Mouse (Mus musculus) v-Abl transformed pro-B cells (cell line): ENCODE measurements at regions not wholly inside any gene's neighbourhood (a gene's known extent, or its start where the extent isn't known, plus 50 kb on each side); places are given as distances from the start of the nearest gene placed in this dataset.

Experiments
- in situ Hi-C, 2 experiments: fragments of 400-800 bp; cut with MboI; formaldehyde crosslinking; loops; one replicate each; pipeline ENCODE4 v1.15.1; 2025; ENCODE audit not compliant: unreplicated experiment in 2 of 2

DNA sequence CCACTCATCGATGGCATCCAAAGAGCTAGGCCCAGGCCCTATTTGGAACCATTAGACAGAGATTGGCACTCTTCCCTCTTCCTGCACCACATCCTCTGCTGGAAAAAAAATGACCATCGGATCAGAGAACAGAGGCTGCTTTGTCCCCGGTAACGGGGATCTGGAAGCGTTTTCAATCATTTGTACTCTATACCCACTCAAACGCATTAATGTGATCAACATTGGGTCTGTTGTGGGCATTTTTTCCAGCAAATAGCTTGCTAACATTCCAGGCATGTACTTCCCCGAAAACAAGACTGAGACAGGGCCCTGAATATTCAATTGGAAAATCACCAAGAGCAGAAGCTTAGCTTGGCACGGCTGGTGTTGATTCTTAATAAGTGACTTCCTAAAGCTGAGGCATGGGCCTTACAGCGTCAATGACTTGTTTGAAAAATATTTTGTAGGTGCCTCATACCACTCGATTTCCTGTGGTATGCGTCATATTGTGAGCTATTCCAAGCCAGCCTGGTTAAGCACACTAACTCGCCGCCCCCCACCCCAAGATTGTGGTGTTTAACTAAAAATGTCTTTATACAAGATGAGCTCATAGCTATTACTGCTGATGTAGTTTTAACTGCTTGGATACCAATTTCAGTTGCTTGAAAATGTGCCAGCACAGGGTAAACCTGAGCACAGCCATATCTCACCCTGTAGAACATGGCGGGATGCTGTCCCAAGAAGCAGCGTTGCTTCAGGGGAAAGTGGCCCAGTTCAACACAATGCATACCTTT is 308.0 kb downstream of the Spry2 start:
- in situ Hi-C loops, result no loop called here

DNA sequence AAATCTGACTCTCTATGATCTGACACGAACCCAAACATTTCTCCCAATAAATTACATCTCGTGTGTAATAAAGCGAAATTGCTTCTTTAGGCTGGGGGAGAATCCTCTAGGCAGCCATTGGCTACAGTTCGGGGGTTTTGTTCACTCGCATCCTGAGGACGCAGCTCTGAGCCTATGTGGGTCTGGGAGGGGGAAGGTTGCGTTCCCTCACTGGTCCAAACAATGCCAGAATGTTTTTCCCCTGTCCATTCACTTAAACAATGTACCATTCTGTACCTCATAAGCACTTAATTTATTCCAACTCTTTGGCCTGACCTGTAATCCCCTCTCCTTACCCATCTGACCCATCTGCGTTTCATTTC is 308.6 kb downstream of the Spry2 start:
- in situ Hi-C loops, result no loop called here

- in situ Hi-C loops, result no loop called here
Observed at GRCm38 (mm10) chr14:105584632-105585031, 312.0 kb downstream of the Spry2 start.

DNA sequence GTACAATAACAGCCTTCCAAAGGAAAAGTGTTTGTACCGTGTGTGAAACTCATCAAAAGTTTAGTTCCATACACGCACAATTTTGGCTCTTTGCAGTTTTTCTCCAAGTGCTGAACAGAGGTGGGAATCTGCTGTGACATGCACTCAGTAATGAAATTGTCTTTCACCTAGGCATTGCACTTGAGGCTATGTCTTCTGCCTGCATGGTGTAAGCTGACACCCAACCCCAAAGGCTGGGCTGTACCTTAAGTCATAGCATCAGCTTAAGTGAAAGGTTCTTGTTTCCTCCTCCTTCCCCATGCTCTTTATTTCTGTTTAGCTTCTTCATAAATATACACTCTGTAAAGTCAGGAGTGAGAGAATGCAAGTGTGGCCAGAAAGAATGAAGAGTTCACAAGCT is 313.1 kb downstream of the Spry2 start:
- in situ Hi-C loops, result no loop called here

GRCm38 (mm10) chr14:105576266-105576665 is 317.9 kb downstream of the Ndfip2 start:
- in situ Hi-C loops, result no loop called here

DNA sequence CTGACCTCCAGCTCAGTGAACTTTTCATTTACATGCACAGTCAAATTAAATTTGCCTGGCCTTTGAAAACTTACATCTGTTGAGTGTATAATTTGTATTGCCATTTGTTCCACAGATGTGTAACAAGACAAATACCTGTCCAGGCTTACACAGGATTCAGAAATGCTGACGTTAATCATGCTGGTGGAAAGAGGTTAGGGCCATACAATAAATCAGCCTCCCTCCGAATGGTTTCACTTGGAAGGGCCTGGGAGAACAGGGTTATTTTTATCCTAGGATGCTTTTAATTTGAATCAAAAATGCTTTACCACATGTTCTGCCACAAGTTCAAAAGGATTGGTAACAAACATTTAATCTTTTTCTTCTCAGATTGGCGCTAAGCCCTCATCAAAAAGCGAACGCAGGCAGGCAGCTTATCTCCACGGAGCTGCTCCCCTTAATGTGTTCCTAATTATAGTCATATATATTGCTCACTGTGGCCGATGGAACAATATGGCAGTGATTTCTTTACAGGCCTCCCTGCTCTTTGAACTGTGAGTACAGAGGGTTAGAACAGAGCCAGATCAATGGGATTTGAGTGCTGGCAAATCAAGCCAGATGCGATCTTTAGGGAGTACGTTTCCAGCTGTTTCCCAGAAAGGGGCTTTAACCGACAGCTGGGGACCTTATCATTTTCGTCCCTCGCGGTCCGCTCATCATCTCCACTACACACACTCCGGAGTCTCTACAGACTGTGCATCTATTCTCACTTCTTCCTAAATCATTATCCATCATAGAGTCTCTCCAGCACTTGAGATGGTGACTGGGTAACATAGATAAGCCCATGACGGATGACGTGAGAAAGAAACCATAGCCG is 313.9 kb downstream of the Ndfip2 start:
- in situ Hi-C loops, result no loop called here

- in situ Hi-C loops, result no loop called here
Observed at GRCm38 (mm10) chr14:105570156-105570555, 311.8 kb downstream of the Ndfip2 start.

GRCm38 (mm10) chr14:105565827-105566226 is 307.5 kb downstream of the Ndfip2 start:
- in situ Hi-C loops, result no loop called here

GRCm38 (mm10) chr14:105562843-105563242 is 304.5 kb downstream of the Ndfip2 start:
- in situ Hi-C loops, result no loop called here

DNA sequence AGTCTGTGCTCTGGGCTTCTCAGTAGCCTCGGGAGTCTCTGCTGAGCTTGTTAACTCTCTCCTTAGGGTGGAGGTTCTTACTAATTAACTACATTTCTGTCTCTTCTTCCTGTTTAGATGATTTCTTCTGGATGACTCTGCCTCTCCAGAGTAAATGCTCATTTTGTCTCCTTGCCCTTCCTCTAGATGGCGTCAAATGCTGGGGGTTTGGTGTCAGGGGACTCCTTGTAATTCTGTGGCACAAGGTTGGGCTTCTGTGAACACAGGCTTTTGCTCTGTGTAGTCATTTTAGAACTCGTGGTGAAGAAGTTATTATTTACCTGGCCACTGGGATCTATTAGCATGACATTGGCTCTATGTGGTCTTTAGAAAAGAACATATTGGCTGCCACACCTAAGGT is 298.4 kb downstream of the Ndfip2 start:
- in situ Hi-C loops, result no loop called here

GRCm38 (mm10) chr14:105544066-105544465 is 285.7 kb downstream of the Ndfip2 start:
- in situ Hi-C loops, result no loop called here

DNA sequence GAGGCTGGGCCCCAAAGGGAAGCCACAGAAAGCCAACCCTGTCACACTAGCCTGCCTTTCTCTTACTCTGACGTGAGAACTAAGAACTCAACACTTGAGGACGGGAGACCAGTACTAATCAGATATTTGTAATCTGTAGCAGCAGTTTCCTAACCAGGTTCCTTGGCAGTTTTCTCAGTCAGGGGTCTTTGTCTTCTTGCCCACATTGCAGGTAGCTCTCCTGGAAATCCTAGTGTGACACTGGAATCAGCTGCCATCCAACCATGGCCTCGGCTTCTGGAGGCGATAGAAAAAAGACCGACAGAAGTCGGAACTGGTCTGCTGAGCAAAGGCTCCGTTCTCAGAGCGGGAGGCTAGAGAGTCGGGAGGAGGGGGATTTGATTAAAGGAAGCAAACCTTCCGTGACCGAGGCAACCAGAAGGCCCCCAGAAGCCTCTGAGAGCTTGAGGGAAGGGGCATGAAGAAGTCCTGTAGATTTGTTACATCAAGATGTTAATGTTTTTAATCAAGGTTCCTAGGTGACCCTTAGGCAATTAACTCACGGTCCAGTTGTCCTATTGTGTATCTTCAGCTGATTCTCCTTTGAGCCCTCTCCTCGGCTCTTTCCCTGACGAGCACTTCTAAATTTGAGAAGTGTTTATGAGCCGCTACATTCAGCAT is 284.2 kb downstream of the Ndfip2 start:
- in situ Hi-C loops, result no loop called here

- in situ Hi-C loops, result no loop called here
Observed at GRCm38 (mm10) chr14:105542090-105542485, 283.7 kb downstream of the Ndfip2 start.

- in situ Hi-C loops, result no loop called here
Observed at GRCm38 (mm10) chr14:105532168-105532745, 273.9 kb downstream of the Ndfip2 start.

- in situ Hi-C loops, result no loop called here
Observed at GRCm38 (mm10) chr14:105528107-105528506, 269.7 kb downstream of the Ndfip2 start.

GRCm38 (mm10) chr14:105523849-105524248 is 265.5 kb downstream of the Ndfip2 start:
- in situ Hi-C loops, result no loop called here

DNA sequence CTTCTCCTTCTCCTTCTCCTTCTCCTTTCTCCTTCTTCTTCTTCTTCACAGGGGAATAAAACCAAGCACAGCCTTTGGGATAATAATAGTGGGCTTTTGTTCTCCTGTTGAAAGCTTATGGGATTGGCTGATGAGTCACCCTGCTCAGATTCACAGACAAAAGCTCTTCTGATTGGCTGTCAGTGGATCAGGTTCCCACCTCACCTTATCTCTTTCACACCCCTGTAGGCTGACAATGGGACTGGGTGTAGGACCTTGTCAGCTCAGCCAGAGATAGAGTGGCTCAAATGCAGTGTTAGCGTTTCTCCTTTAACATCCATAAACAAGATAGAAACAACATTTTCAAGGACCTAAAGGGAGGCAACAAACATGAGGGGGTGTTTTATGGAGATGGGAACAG is 263.9 kb downstream of the Ndfip2 start:
- in situ Hi-C loops, result no loop called here

GRCm38 (mm10) chr14:105518706-105519105 is 260.3 kb downstream of the Ndfip2 start:
- in situ Hi-C loops, result no loop called here

DNA sequence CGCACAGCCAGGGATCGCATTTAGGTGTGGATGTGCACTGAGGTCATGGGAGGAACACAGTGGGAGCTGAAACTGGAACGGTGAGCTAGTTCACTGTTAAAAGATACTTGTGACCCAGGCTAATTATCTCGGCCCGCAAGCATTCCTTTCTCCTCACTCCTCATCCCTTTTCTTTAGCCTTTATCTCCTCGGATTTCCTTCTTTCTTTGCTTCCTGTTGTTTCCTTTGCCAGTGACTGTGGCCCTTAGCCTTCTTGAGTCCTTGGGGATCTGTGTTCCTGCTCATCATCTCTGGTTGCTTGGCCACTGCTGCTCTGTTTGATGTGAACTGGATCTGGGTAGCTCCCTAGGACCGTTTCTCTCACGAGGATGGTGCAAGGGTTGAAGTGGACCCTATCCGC is 256.0 kb downstream of the Ndfip2 start:
- in situ Hi-C loops, result no loop called here

DNA sequence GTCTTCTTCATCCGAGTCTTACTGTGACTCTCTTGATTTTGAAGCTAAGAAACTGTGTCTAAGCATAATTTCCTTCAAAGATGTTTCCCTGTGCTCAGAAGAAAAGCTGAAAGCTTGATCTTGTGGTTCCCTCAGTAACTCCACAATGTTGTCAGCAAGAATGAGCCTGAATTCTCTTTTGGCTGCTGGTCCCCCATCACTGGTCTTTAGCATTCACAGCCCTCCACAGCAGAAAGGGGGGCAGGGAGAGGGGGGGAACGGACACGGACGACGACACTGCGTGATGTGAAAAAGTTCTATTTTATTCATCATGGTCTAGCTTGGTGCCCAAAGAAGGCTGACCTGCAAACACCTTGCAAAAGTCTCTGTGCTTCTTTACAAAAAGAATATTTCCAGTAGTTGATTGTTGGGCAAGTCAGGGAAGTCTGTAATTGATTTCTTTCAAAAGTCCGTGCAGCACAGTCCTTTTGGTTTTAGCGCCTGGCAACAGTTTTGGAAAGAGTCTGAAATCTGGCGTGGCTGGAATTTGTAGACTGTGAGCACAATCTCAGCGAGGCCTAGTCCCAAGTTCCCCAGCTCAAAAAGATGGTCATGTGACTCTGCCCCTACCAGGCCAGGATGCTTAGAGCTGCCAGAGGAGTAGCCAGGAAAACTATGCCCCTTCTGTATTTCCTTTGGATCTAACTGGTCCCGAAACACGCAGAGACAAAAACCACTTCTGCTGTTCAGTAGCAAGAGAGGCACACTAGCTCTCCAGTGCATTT is 254.7 kb downstream of the Ndfip2 start:
- in situ Hi-C loops, result no loop called here
